Mouse (Mus musculus): Measurements from ENCODE around the gene Bclaf3.
"Not testable (repeated sequence)": the region's sequence is repeated elsewhere in the genome, so short reads cannot be mapped to it uniquely, and the experiment has no call there.

Bclaf3 gene

GRCm38 (mm10) chrX:159526388-159526787, at the start of gene Bclaf3:
TSS of gene Bclaf3 (plus strand) at chrX:159526688.
- no peak for DNase-seq (ENCODE audit: low spot score)

DNA sequence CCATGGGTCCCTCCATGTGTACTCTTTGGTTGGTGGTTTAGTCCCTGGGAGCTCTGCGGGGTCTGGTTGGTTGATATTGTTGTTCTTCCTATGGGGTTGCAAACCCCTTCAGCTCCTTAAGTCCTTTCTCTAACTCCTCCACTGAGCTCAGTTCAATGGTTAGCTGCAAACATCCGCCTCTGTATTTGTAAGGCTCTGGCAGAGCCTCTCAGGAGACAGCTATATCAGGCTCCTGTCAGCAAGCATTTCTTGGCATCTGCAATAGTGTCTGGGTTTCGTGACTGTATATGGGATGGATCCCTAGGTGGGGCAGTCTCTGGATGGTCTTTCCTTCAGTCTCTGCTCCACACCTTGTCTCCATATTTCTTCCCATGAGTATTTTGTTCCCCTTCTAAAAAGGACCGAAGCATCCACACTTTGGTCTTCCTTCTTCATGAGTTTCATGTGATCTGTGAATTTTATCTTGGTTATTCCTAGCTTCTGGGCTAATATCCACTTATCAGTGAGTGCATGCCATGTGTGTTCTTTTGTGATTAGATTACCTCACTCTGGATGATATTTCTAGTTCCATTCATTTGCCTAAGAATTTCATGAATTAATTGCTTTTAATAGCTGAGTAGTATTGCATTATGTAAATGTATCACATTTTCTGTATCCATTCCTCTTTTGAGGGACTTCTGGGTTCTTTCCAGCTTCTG, 48.1 kb upstream of the Bclaf3 start:
- not testable (repeated sequence) for DNase-seq (ENCODE audit: low spot score)

DNA sequence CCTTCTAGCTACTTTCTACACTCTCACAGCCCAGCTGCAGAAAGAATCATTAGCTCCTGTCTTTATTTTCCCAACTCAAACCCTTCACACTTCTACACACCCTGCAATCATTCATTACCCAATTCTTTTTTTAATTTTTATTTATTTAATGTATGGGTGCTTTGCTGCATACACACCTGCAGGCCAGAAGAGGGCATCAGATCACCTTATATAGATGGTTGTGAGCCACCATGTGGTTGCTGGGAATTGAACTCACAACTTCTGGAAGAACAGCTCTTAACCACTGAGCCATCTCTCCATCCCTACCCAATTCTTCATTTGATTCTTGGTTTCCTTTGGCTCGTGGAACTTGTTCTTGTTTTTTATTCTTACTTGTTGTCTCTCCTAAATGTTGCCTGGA, 42.2 kb upstream of the Bclaf3 start:
- no peak for DNase-seq (ENCODE audit: low spot score)

DNA sequence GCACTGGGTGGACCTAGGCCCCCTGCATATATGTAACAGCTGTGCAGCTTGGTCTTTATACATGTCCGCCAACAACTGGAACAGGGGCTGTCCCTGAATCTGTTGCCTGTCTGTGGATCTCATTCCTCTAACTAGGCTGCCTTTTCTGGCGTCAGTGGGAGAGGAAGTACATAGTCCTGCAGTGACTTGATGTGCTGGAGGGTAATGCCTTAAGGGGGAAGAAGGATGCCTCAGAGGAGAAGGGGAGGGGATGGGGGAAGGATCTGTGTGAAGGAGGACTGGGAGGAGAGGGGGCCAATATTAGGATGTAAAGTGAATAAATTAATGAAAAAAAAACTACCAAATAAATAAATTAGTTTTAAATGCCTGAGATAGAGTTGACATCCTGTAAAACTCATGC, 23.3 kb upstream of the Bclaf3 start:
- no peak for DNase-seq (ENCODE audit: low spot score)

- no peak for DNase-seq (ENCODE audit: low spot score)
Measured at GRCm38 (mm10) chrX:159508331-159509036, 18.0 kb upstream of the Bclaf3 start.

GRCm38 (mm10) chrX:159509042-159509441, 17.4 kb upstream of the Bclaf3 start:
- DNase-seq (ENCODE audit: low spot score) = no peak

GRCm38 (mm10) chrX:159509847-159510715, 16.4 kb upstream of the Bclaf3 start:
- DNase-seq (ENCODE audit: low spot score) = no peak

DNA sequence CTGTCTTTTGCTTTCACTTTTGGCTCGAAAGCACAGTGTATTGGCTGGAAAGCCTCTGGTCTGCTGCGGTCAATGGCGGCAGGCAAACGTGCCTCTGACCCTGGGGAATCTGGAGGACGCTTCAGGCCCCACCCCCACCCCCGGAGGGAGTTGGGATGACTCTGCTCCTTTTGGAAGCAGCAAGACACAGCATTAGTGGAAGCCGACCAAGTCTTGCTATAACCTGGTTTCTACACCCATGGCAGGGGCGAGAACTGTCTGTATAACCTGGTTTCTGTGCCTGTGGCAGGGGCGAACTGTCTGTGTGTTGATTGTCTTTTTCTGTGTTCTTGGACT, 15.8 kb upstream of the Bclaf3 start:
- DNase-seq (ENCODE audit: low spot score) = no peak

- DNase-seq (ENCODE audit: low spot score) = no peak
Measured at GRCm38 (mm10) chrX:159515599-159515998, 10.9 kb upstream of the Bclaf3 start.

DNA sequence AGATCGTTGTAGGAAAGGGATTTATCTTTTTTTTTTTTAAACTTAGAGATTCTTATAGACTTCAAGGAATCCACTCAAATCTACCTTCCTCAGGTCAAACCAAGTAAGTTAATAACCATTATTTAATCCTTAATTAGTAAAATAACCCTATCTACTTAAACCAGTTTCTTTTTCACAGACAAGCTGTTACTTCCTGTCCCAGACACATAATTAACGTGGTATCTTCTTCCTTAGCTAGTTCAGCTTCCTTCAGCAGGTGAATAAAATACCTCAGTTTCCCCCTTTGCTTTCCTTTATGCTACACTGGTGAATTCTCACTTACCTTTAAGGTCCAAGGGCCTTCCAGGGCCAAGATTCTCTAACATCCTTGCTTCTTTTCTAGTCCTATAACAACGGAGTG, 4.7 kb upstream of the Bclaf3 start:
- no peak for DNase-seq (ENCODE audit: low spot score)

GRCm38 (mm10) chrX:159522651-159523050, 3.8 kb upstream of the Bclaf3 start:
- no peak for DNase-seq (ENCODE audit: low spot score)

GRCm38 (mm10) chrX:159532427-159532810, 5.9 kb downstream of the Bclaf3 start:
- DNase-seq (ENCODE audit: low spot score) = peak; percentile 97

- peak; percentile 67 for DNase-seq (ENCODE audit: low spot score)
Measured at GRCm38 (mm10) chrX:159532811-159533462, 6.4 kb downstream of the Bclaf3 start.

- DNase-seq (ENCODE audit: low spot score) = no peak
Measured at GRCm38 (mm10) chrX:159541936-159542335, 15.4 kb downstream of the Bclaf3 start.

DNA sequence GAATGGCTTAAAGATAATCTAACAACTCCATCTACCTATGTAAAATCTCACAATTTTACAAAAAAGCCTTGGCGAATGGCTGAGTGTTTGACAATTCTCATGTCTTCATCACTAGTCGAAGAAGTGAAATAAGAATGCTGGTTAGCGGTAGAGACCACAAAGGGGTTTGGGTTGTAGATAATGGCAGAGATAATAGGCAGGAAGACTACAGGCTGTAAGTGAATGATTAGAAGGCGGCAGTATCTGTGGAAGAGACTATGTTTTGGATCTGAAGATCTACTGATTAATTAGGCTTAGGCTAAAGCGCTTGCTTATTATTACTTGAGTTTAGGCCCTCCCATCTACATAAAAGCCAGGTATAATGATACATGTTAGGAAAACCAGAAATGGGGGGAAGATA, 20.6 kb downstream of the Bclaf3 start:
- no peak for DNase-seq (ENCODE audit: low spot score)

- DNase-seq (ENCODE audit: low spot score) = not testable (repeated sequence)
Measured at GRCm38 (mm10) chrX:159584738-159585137, 58.2 kb downstream of the Bclaf3 start.

DNA sequence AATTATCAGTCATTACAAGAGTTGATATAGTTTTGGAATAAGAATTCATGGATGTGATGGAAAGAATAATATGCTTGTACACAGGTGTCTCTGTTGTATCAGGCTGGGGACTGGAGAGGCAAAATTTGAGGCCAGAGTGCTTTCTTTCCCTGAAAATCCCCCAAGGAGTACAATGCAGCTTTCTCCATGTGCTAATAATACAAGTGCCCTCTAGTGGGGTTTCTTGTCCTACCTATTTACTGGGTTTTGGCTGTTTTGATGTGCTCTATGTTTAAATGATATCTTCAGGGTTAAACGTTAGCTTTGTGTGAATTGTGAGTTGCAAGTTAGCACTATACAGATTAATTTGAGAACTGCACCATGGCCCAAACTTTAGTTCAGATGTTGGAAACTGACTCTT, 65.1 kb downstream of the Bclaf3 start:
- DNase-seq (ENCODE audit: low spot score) = no peak

DNA sequence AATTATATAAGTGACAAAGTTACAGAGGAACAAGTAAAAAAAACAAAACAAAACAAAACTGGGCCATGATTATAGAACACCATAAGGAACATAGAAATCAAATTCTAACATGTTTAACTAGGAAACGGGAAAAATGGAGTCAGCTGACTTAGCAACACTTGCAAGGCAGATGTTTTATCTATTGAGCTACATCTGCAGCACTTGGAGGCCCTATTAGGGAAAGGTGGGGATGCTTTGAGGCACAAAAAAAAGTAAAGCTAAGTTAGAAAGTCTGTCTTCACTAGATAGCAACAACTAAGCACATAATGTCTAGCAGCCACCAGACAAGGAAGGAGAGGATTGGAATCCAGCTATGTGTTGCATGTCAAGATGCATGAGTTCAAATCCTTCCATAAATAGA, 71.0 kb downstream of the Bclaf3 start:
- no peak for DNase-seq (ENCODE audit: low spot score)

- no peak for DNase-seq (ENCODE audit: low spot score)
Measured at GRCm38 (mm10) chrX:159604832-159605231, 78.3 kb downstream of the Bclaf3 start.

DNA sequence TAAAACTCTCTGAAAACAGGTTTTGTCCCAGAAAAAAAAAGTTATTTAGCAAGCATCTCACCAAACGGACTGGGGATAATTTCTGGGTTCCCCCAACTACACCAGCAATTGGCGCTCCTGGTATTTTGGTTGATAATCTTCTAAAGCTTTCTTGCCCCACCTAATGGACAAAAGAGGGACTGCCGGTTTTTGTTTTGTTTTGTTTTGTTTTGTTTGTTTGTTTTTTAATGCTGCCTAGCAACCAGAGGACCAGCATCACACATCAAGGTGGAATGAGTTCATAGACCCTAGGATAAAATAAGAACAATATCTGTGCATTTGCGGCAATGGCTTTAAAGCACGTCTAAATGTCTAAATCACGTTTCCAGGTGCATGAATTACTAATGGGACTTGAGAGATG, 80.4 kb downstream of the Bclaf3 start:
- DNase-seq (ENCODE audit: low spot score) = no peak

- DNase-seq (ENCODE audit: low spot score) = no peak
Measured at GRCm38 (mm10) chrX:159626208-159626906, 99.9 kb downstream of the Bclaf3 start.

All from testis, postnatal 10 days (tissue).